Mouse (Mus musculus): ENCODE results near the gene Ehmt2. TPM values are rescaled to one million over a fixed set of nuclear protein-coding genes. Genes with fewer than 3 reads are reported as not detected.

The Ehmt2 gene
- polyA plus RNA-seq, 1 experiment = 356 TPM

- Histone ChIP-seq H3K9me3 (no peaks in the 10 kb centered on the region), H3K4me1 (peaks cover 24% of the 10 kb centered on the region), H3K36me3 (replicated peaks; ENCODE audit: low read length) (peaks cover 23% of the 10 kb centered on the region), H3K27me3 (replicated peaks) (peaks cover 30% of the 10 kb centered on the region), H3K4me3 (replicated peaks) (no peak overlapping the region)
- no peak for TF ChIP-seq FLI1 (IDR thresholded peaks at IDR 0.05; ENCODE audit: low read length)
- no peak for TF ChIP-seq GATA1 (IDR thresholded peaks at IDR 0.05; ENCODE audit: borderline replicate concordance, low read length)
Measured at GRCm38 (mm10) chr17:34917188-34917587, 18.9 kb downstream of the Ehmt2 start.

- H3K4me1 ChIP-seq = peaks cover 36% of the 10 kb centered on the region
- no peak overlapping the region for H3K4me3 ChIP-seq (replicated peaks)
- H3K9me3 ChIP-seq = no peaks in the 10 kb centered on the region
- TF ChIP-seq GATA1 (IDR thresholded peaks at IDR 0.05; ENCODE audit: borderline replicate concordance, low read length) (no peak), FLI1 (IDR thresholded peaks at IDR 0.05; ENCODE audit: low read length) (no peak)
- H3K36me3 ChIP-seq (replicated peaks; ENCODE audit: low read length) = no peaks in the 10 kb centered on the region
- H3K27me3 ChIP-seq (replicated peaks) = peaks cover 35% of the 10 kb centered on the region
Measured at GRCm38 (mm10) chr17:34922939-34923338, 24.7 kb downstream of the Ehmt2 start.

GRCm38 (mm10) chr17:34924258-34924657 is 26.0 kb downstream of the Ehmt2 start:
- Histone ChIP-seq H3K9me3 (no peaks in the 10 kb centered on the region), H3K4me1 (peaks cover 41% of the 10 kb centered on the region), H3K27me3 (replicated peaks) (peaks cover 25% of the 10 kb centered on the region), H3K36me3 (replicated peaks; ENCODE audit: low read length) (no peaks in the 10 kb centered on the region), H3K4me3 (replicated peaks) (no peak overlapping the region)
- TF ChIP-seq FLI1 (IDR thresholded peaks at IDR 0.05; ENCODE audit: low read length) (no peak), GATA1 (IDR thresholded peaks at IDR 0.05; ENCODE audit: borderline replicate concordance, low read length) (no peak)

GRCm38 (mm10) chr17:34927306-34928019 is 29.2 kb downstream of the Ehmt2 start:
- H3K9me3 ChIP-seq = no peaks in the 10 kb centered on the region
- peak overlapping the region; percentile 64 for H3K4me3 ChIP-seq (replicated peaks)
- peaks cover 9% of the 10 kb centered on the region for H3K27me3 ChIP-seq (replicated peaks)
- H3K36me3 ChIP-seq (replicated peaks; ENCODE audit: low read length) = peaks cover 2% of the 10 kb centered on the region
- H3K4me1 ChIP-seq = peaks cover 59% of the 10 kb centered on the region
- TF ChIP-seq GATA1 (IDR thresholded peaks at IDR 0.05; ENCODE audit: borderline replicate concordance, low read length) = no peak
- TF ChIP-seq FLI1 (IDR thresholded peaks at IDR 0.05; ENCODE audit: low read length) = no peak

- H3K9me3 ChIP-seq = no peaks in the 10 kb centered on the region
- peaks cover 16% of the 10 kb centered on the region for H3K36me3 ChIP-seq (replicated peaks; ENCODE audit: low read length)
- no peak overlapping the region for H3K4me3 ChIP-seq (replicated peaks)
- no peaks in the 10 kb centered on the region for H3K27me3 ChIP-seq (replicated peaks)
- no peak for TF ChIP-seq GATA1 (IDR thresholded peaks at IDR 0.05; ENCODE audit: borderline replicate concordance, low read length)
- TF ChIP-seq FLI1 (IDR thresholded peaks at IDR 0.05; ENCODE audit: low read length) = no peak
- peaks cover 59% of the 10 kb centered on the region for H3K4me1 ChIP-seq
Measured at GRCm38 (mm10) chr17:34928841-34929240, 30.6 kb downstream of the Ehmt2 start.

- H3K4me1 ChIP-seq = peaks cover 64% of the 10 kb centered on the region
- H3K27me3 ChIP-seq (replicated peaks) = no peaks in the 10 kb centered on the region
- no peak for TF ChIP-seq FLI1 (IDR thresholded peaks at IDR 0.05; ENCODE audit: low read length)
- TF ChIP-seq GATA1 (IDR thresholded peaks at IDR 0.05; ENCODE audit: borderline replicate concordance, low read length) = no peak
- peak within 1 kb of the TSS; percentile 100 for H3K4me3 ChIP-seq (replicated peaks)
- H3K36me3 ChIP-seq (replicated peaks; ENCODE audit: low read length) = peaks cover 40% of the 10 kb centered on the region
- no peaks in the 10 kb centered on the region for H3K9me3 ChIP-seq
Measured at GRCm38 (mm10) chr17:34931061-34931734, 32.9 kb downstream of the Ehmt2 start, which contains the start of gene Neu1. Gene Neu1 (plus strand): TSS chr17:34931253.

- no peak for TF ChIP-seq GATA1 (IDR thresholded peaks at IDR 0.05; ENCODE audit: borderline replicate concordance, low read length)
- TF ChIP-seq FLI1 (IDR thresholded peaks at IDR 0.05; ENCODE audit: low read length) = no peak
- peaks cover 45% of the 10 kb centered on the region for H3K36me3 ChIP-seq (replicated peaks; ENCODE audit: low read length)
- H3K4me1 ChIP-seq = peaks cover 59% of the 10 kb centered on the region
- no peaks in the 10 kb centered on the region for H3K9me3 ChIP-seq
- peak overlapping the region; percentile 100 for H3K4me3 ChIP-seq (replicated peaks)
- no peaks in the 10 kb centered on the region for H3K27me3 ChIP-seq (replicated peaks)
Measured at GRCm38 (mm10) chr17:34931735-34932098, 33.4 kb downstream of the Ehmt2 start.

GRCm38 (mm10) chr17:34932287-34932686 is 34.0 kb downstream of the Ehmt2 start:
- Histone ChIP-seq H3K27me3 (replicated peaks) (no peaks in the 10 kb centered on the region), H3K36me3 (replicated peaks; ENCODE audit: low read length) (peaks cover 47% of the 10 kb centered on the region), H3K9me3 (no peaks in the 10 kb centered on the region), H3K4me1 (peaks cover 53% of the 10 kb centered on the region), H3K4me3 (replicated peaks) (peak overlapping the region; percentile 100)
- TF ChIP-seq FLI1 (IDR thresholded peaks at IDR 0.05; ENCODE audit: low read length) (no peak), GATA1 (IDR thresholded peaks at IDR 0.05; ENCODE audit: borderline replicate concordance, low read length) (no peak)

- peak overlapping the region; percentile 14 for H3K4me3 ChIP-seq (replicated peaks)
- no peaks in the 10 kb centered on the region for H3K9me3 ChIP-seq
- H3K27me3 ChIP-seq (replicated peaks) = no peaks in the 10 kb centered on the region
- H3K36me3 ChIP-seq (replicated peaks; ENCODE audit: low read length) = peaks cover 49% of the 10 kb centered on the region
- no peak for TF ChIP-seq GATA1 (IDR thresholded peaks at IDR 0.05; ENCODE audit: borderline replicate concordance, low read length)
- H3K4me1 ChIP-seq = peaks cover 49% of the 10 kb centered on the region
Measured at GRCm38 (mm10) chr17:34934031-34934430, 35.8 kb downstream of the Ehmt2 start.

- H3K4me1 ChIP-seq = peaks cover 54% of the 10 kb centered on the region
- no peaks in the 10 kb centered on the region for H3K27me3 ChIP-seq (replicated peaks)
- H3K36me3 ChIP-seq (replicated peaks; ENCODE audit: low read length) = peaks cover 49% of the 10 kb centered on the region
- TF ChIP-seq GATA1 (IDR thresholded peaks at IDR 0.05; ENCODE audit: borderline replicate concordance, low read length) (no peak), FLI1 (IDR thresholded peaks at IDR 0.05; ENCODE audit: low read length) (no peak)
- H3K4me3 ChIP-seq (replicated peaks) = no peak overlapping the region
- no peaks in the 10 kb centered on the region for H3K9me3 ChIP-seq
Measured at GRCm38 (mm10) chr17:34934830-34935229, 36.6 kb downstream of the Ehmt2 start.

Measured in megakaryocyte, embryonic 14.5 days (primary cell).